8 mouse cellular contexts compared by ENCODE assay signal in genomic region chr5:24424861-24425411, GRCm38 (mm10). TPM values are rescaled to one million over a fixed set of nuclear protein-coding genes. Genes with fewer than 3 reads are reported as not detected.
DNase-seq lines count a peak whose midpoint lies in the region; ATAC-seq and TF ChIP-seq lines count a peak whose summit lies in the region.

No protein-coding gene starts in this region.

- peak overlapping the region; percentile 68 for H3K9ac ChIP-seq in forebrain, embryonic 14.5 days (ENCODE audit: low read length)

- peak; percentile 24; the same call in 1 of the 2 replicates for ATAC-seq in forebrain, embryonic 14.5 days

- peak overlapping the region; percentile 69 for H3K4me2 ChIP-seq in forebrain, embryonic 14.5 days (ENCODE audit: low read length)

- intact Hi-C loops in heart, postnatal 25 days (cut with DNase I): no loop called here

- H3K36me3 ChIP-seq in forebrain, embryonic 14.5 days (ENCODE audit: control insufficient read depth, insufficient read depth, low read length): peaks cover 11% of the 10 kb centered on the region

- H3K4me3 ChIP-seq in forebrain, embryonic 14.5 days (ENCODE audit: low read depth, low read length): peak overlapping the region; percentile 63
- peak overlapping the region; percentile 95 for H3K4me3 ChIP-seq in layer of hippocampus, adult 2 months

- H3K4me1 ChIP-seq in forebrain, embryonic 14.5 days (ENCODE audit: control insufficient read depth, insufficient read depth, low read length): peaks cover 40% of the 10 kb centered on the region

- H3K9me3 ChIP-seq in forebrain, embryonic 14.5 days (replicated peaks; ENCODE audit: control insufficient read depth, low read length): no peaks in the 10 kb centered on the region

- peak; percentile 66; the same call in 1 of the 2 replicates for TF ChIP-seq POLR2A in brain, embryonic 14.5 days (IDR thresholded peaks at IDR 0.05; ENCODE audit: borderline replicate concordance, extremely low read depth, insufficient read depth, insufficient read length, poor library complexity, severe bottlenecking)

- H3K27ac ChIP-seq in forebrain, embryonic 14.5 days (ENCODE audit: low read depth, low read length): peak overlapping the region; percentile 74
- peak overlapping the region; percentile 96 for H3K27ac ChIP-seq in layer of hippocampus, adult 2 months

- DNase-seq in CD8-positive naive resting alpha-beta T cell, adult 2 months (ENCODE audit: low read depth in 2 of 2, low spot score in 2 of 2): peak; percentile 62 to 75
- peak; percentile 91 for DNase-seq in brain, embryonic 14.5 days (ENCODE audit: low read depth)
- peak; percentile 89 for DNase-seq in forebrain, embryonic 14.5 days (ENCODE audit: low spot score)
- peak; percentile 78 for DNase-seq in heart, postnatal 25 days (ENCODE audit: low spot score)
- DNase-seq in layer of hippocampus, adult 2 months (ENCODE audit: low spot score in 2 of 2): peak; percentile 54 to 77
- DNase-seq in lung, postnatal 10 days: peak; percentile 92
- DNase-seq in retina, adult 2 months (ENCODE audit: low read depth, low spot score): peak; percentile 78
- DNase-seq in thymus, postnatal 25 days: peak; percentile 85

- peaks cover 3% of the 10 kb centered on the region; the same call in 1 of the 2 replicates for H3K27me3 ChIP-seq in forebrain, embryonic 14.5 days (replicated peaks; ENCODE audit: control insufficient read depth, insufficient read depth, low read length)

- no peak for TF ChIP-seq CTCF in brain, embryonic 14.5 days (IDR thresholded peaks at IDR 0.05; ENCODE audit: borderline replicate concordance, extremely low read depth, insufficient read depth, insufficient read length)
- TF ChIP-seq CTCF in layer of hippocampus, adult 2 months (conservative IDR thresholded peaks at IDR 0.05): no peak

- under 1% methylated on average over 52 of the region's 60 CpGs for WGBS in forebrain, embryonic 14.5 days

RNA-seq across cellular contexts. Expression of gene Slc4a2, which starts 1.3 kb away (rescaled TPM):
- polyA plus RNA-seq in brain, embryonic 14.5 days (2012; rRNA removed): 38.9 and 41.4 TPM in 2 replicates
- 11.5 and 14.6 TPM in 2 replicates for polyA plus RNA-seq in forebrain, embryonic 14.5 days (2014; fragmentation: Nextera tagmentation; extraction: Ambion mirVana)
- total RNA-seq in heart, postnatal 25 days (2021): 10 to 100 TPM; 29.7 to 31.3 TPM
- total RNA-seq in layer of hippocampus, adult 2 months (2021): 10 to 100 TPM; 32.5 to 37.6 TPM

RNA-seq across cellular contexts. Expression of gene Cdk5, which starts 1.6 kb away (rescaled TPM):
- 159 and 252 TPM in 2 replicates for polyA plus RNA-seq in brain, embryonic 14.5 days (2012; rRNA removed)
- polyA plus RNA-seq in forebrain, embryonic 14.5 days (2014; fragmentation: Nextera tagmentation; extraction: Ambion mirVana): 106 and 113 TPM in 2 replicates
- total RNA-seq in heart, postnatal 25 days (2021): 10 to 100 TPM; 19.2 to 22.8 TPM
- total RNA-seq in layer of hippocampus, adult 2 months (2021): 100 to 1,000 TPM; 118 to 136 TPM

RNA-seq across cellular contexts. Expression of gene Asic3, which starts 11.7 kb away (rescaled TPM):
- 0.71 and 1.1 TPM in 2 replicates for polyA plus RNA-seq in brain, embryonic 14.5 days (2012; rRNA removed)
- not detected in 2 replicates for polyA plus RNA-seq in forebrain, embryonic 14.5 days (2014; fragmentation: Nextera tagmentation; extraction: Ambion mirVana)
- under 1 TPM in 1 of 2 experiments, not detected in 1; 0.17 TPM for total RNA-seq in heart, postnatal 25 days (2021)
- total RNA-seq in layer of hippocampus, adult 2 months (2021): under 1 TPM; 0.20 to 0.39 TPM

RNA-seq across cellular contexts. Expression of gene Fastk, which starts 20.2 kb away (rescaled TPM):
- polyA plus RNA-seq in brain, embryonic 14.5 days (2012; rRNA removed): 152 and 248 TPM in 2 replicates
- polyA plus RNA-seq in forebrain, embryonic 14.5 days (2014; fragmentation: Nextera tagmentation; extraction: Ambion mirVana): 89.3 and 94.3 TPM in 2 replicates
- total RNA-seq in heart, postnatal 25 days (2021): 100 to 1,000 TPM; 275 to 314 TPM
- 100 to 1,000 TPM; 127 to 130 TPM for total RNA-seq in layer of hippocampus, adult 2 months (2021)

RNA-seq across cellular contexts. Expression of gene Tmub1, which starts 22.7 kb away (rescaled TPM):
- polyA plus RNA-seq in brain, embryonic 14.5 days (2012; rRNA removed): 60.7 and 67.7 TPM in 2 replicates
- polyA plus RNA-seq in forebrain, embryonic 14.5 days (2014; fragmentation: Nextera tagmentation; extraction: Ambion mirVana): 45.5 and 47.5 TPM in 2 replicates
- 10 to 100 TPM in 1 of 2 experiments, 1 to 10 TPM in 1; 9.1 to 12.0 TPM for total RNA-seq in heart, postnatal 25 days (2021)
- total RNA-seq in layer of hippocampus, adult 2 months (2021): 10 to 100 TPM; 22.2 to 22.5 TPM

Comparison
In these comparisons a context has a peak if more than half of its experiments do, and no peak if none do; other contexts are left out.
1. Peak in every context shown above with its lines: DNase-seq, ATAC-seq, H3K4me3 ChIP-seq and H3K27ac ChIP-seq.
2. RNA of gene Cdk5, which starts 1.6 kb away (total RNA-seq): 118 to 136 TPM in layer of hippocampus, adult 2 months; 19.2 to 22.8 TPM in heart, postnatal 25 days; every median in the first group is over 4 times any median in the second.